Mouse (Mus musculus): ENCODE data around the gene Evx2. TPM values are rescaled to one million over a fixed set of nuclear protein-coding genes. Genes with fewer than 3 reads are reported as not detected.

Evx2 gene
- not detected in 2 replicates for total RNA-seq (2014; rRNA removed; ENCODE audit: low replicate concordance)
- not detected in 2 replicates for polyA plus RNA-seq (2015; fragmentation: Nextera tagmentation; extraction: Ambion mirVana)

GRCm38 (mm10) chr2:74659507-74660005 lies at the start of gene Evx2:
Evx2 (minus strand) TSS chr2:74659557.
- Histone ChIP-seq H3K9ac (replicated peaks; ENCODE audit: low read depth, low read length) (no peak within 1 kb of the TSS), H3K27ac (ENCODE audit: low read depth) (no peak within 1 kb of the TSS), H3K4me3 (ENCODE audit: low read depth, low read length) (no peak within 1 kb of the TSS), H3K27me3 (ENCODE audit: control insufficient read depth, insufficient read depth, low read length) (peaks cover 99% of the 10 kb centered on the region), H3K4me1 (ENCODE audit: control insufficient read depth, insufficient read depth) (no peaks in the 10 kb centered on the region), H3K4me2 (ENCODE audit: low read depth, low read length) (no peak within 1 kb of the TSS), H3K36me3 (replicated peaks; ENCODE audit: control insufficient read depth, insufficient read depth, low read length) (no peaks in the 10 kb centered on the region), H3K9me3 (replicated peaks; ENCODE audit: control insufficient read depth, low read length) (no peaks in the 10 kb centered on the region)
- DNase-seq (ENCODE audit: low spot score), result no peak
- TF ChIP-seq CTCF (IDR thresholded peaks at IDR 0.05; ENCODE audit: low read depth) (no peak), EP300 (IDR thresholded peaks at IDR 0.05; ENCODE audit: low read depth) (no peak)
- 5% methylated on average over 28 of the region's 28 CpGs for WGBS
- no peak for ATAC-seq (ENCODE audit: insufficient read depth, low read depth)

GRCm38 (mm10) chr2:74708676-74709075 lies 49.3 kb upstream of the Evx2 start:
- H3K9ac ChIP-seq (replicated peaks; ENCODE audit: low read depth, low read length), result no peak overlapping the region
- WGBS, result 16% methylated on average over 4 of the region's 4 CpGs
- no peak overlapping the region for H3K4me2 ChIP-seq (ENCODE audit: low read depth, low read length)
- DNase-seq (ENCODE audit: low spot score) (no peak), ATAC-seq (ENCODE audit: insufficient read depth, low read depth) (no peak)
- peaks cover 6% of the 10 kb centered on the region; the same call in 1 of the 2 replicates for H3K4me1 ChIP-seq (ENCODE audit: control insufficient read depth, insufficient read depth)
- H3K9me3 ChIP-seq (replicated peaks; ENCODE audit: control insufficient read depth, low read length), result no peaks in the 10 kb centered on the region
- no peak overlapping the region for H3K4me3 ChIP-seq (ENCODE audit: low read depth, low read length)
- H3K36me3 ChIP-seq (replicated peaks; ENCODE audit: control insufficient read depth, insufficient read depth, low read length), result no peaks in the 10 kb centered on the region
- no peak for TF ChIP-seq CTCF (IDR thresholded peaks at IDR 0.05; ENCODE audit: low read depth)
- TF ChIP-seq EP300 (IDR thresholded peaks at IDR 0.05; ENCODE audit: low read depth), result no peak
- no peak overlapping the region for H3K27ac ChIP-seq (ENCODE audit: low read depth)
- H3K27me3 ChIP-seq (ENCODE audit: control insufficient read depth, insufficient read depth, low read length), result peaks cover 99% of the 10 kb centered on the region

GRCm38 (mm10) chr2:74707599-74707998 lies 48.2 kb upstream of the Evx2 start:
- Histone ChIP-seq H3K4me3 (ENCODE audit: low read depth, low read length) (no peak overlapping the region), H3K4me1 (ENCODE audit: control insufficient read depth, insufficient read depth) (peaks cover 6% of the 10 kb centered on the region; the same call in 1 of the 2 replicates), H3K27me3 (ENCODE audit: control insufficient read depth, insufficient read depth, low read length) (peaks cover 99% of the 10 kb centered on the region), H3K9ac (replicated peaks; ENCODE audit: low read depth, low read length) (no peak overlapping the region), H3K4me2 (ENCODE audit: low read depth, low read length) (no peak overlapping the region), H3K9me3 (replicated peaks; ENCODE audit: control insufficient read depth, low read length) (no peaks in the 10 kb centered on the region), H3K36me3 (replicated peaks; ENCODE audit: control insufficient read depth, insufficient read depth, low read length) (no peaks in the 10 kb centered on the region), H3K27ac (ENCODE audit: low read depth) (no peak overlapping the region)
- no peak for DNase-seq (ENCODE audit: low spot score)
- ATAC-seq (ENCODE audit: insufficient read depth, low read depth), result no peak
- 15% methylated on average over 7 of the region's 7 CpGs for whole genome bisulfite sequencing
- TF ChIP-seq EP300 (IDR thresholded peaks at IDR 0.05; ENCODE audit: low read depth) (no peak), CTCF (IDR thresholded peaks at IDR 0.05; ENCODE audit: low read depth) (no peak)

GRCm38 (mm10) chr2:74706393-74706960 lies 47.1 kb upstream of the Evx2 start:
- Histone ChIP-seq H3K36me3 (replicated peaks; ENCODE audit: control insufficient read depth, insufficient read depth, low read length) (no peaks in the 10 kb centered on the region), H3K9me3 (replicated peaks; ENCODE audit: control insufficient read depth, low read length) (no peaks in the 10 kb centered on the region), H3K4me1 (ENCODE audit: control insufficient read depth, insufficient read depth) (no peaks in the 10 kb centered on the region), H3K27ac (ENCODE audit: low read depth) (no peak overlapping the region), H3K27me3 (ENCODE audit: control insufficient read depth, insufficient read depth, low read length) (peaks cover 98% of the 10 kb centered on the region), H3K4me3 (ENCODE audit: low read depth, low read length) (no peak overlapping the region), H3K4me2 (ENCODE audit: low read depth, low read length) (no peak overlapping the region), H3K9ac (replicated peaks; ENCODE audit: low read depth, low read length) (no peak overlapping the region)
- ATAC-seq (ENCODE audit: insufficient read depth, low read depth), result no peak
- TF ChIP-seq EP300 (IDR thresholded peaks at IDR 0.05; ENCODE audit: low read depth), result no peak
- no peak for TF ChIP-seq CTCF (IDR thresholded peaks at IDR 0.05; ENCODE audit: low read depth)
- 7% methylated on average over 13 of the region's 13 CpGs for WGBS
- DNase-seq (ENCODE audit: low spot score), result peak; percentile 4

- H3K27ac ChIP-seq (ENCODE audit: low read depth), result peak overlapping the region; percentile 7; the same call in 1 of the 2 replicates
- WGBS, result 3% methylated on average over 41 of the region's 85 CpGs
- peak overlapping the region; percentile 72 for H3K4me2 ChIP-seq (ENCODE audit: low read depth, low read length)
- H3K27me3 ChIP-seq (ENCODE audit: control insufficient read depth, insufficient read depth, low read length), result peaks cover 98% of the 10 kb centered on the region
- H3K9me3 ChIP-seq (replicated peaks; ENCODE audit: control insufficient read depth, low read length), result no peaks in the 10 kb centered on the region
- no peaks in the 10 kb centered on the region for H3K36me3 ChIP-seq (replicated peaks; ENCODE audit: control insufficient read depth, insufficient read depth, low read length)
- H3K4me1 ChIP-seq (ENCODE audit: control insufficient read depth, insufficient read depth), result no peaks in the 10 kb centered on the region
- TF ChIP-seq EP300 (IDR thresholded peaks at IDR 0.05; ENCODE audit: low read depth), result no peak
- TF ChIP-seq CTCF (IDR thresholded peaks at IDR 0.05; ENCODE audit: low read depth), result no peak
- peak overlapping the region; percentile 52 for H3K4me3 ChIP-seq (ENCODE audit: low read depth, low read length)
- ATAC-seq (ENCODE audit: insufficient read depth, low read depth) (peak; percentile 37; the same call in 1 of the 2 replicates), DNase-seq (ENCODE audit: low spot score) (peak; percentile 5)
- peak overlapping the region; percentile 39; the same call in 1 of the 2 replicates for H3K9ac ChIP-seq (replicated peaks; ENCODE audit: low read depth, low read length)
Observed at GRCm38 (mm10) chr2:74705467-74706089, 46.2 kb upstream of the Evx2 start.
